Mouse (Mus musculus) common myeloid progenitor, adult 5-6 weeks (primary cell): ENCODE measurements at regions not wholly inside any gene's neighbourhood (a gene's known extent, or its start where the extent isn't known, plus 50 kb on each side); places are given as distances from the start of the nearest gene placed in this dataset.

Source experiments
- ATAC-seq: replicated peaks from 2 replicates; pipeline ENCODE4 v1.8.0; 2016; ENCODE audit warnings: low read depth, mild to moderate bottlenecking, moderate TSS enrichment, inconsistent platforms; ENCODE audit not compliant: poor library complexity, severe bottlenecking

- ATAC-seq, result no peak
These were observed 223.5 kb upstream of the Mvb12b start for GRCm38 (mm10) chr2:34111286-34111685.

- no peak for ATAC-seq
These were observed 222.8 kb upstream of the Mvb12b start for GRCm38 (mm10) chr2:34110582-34110981.

GRCm38 (mm10) chr2:34107566-34108303, 220.0 kb upstream of the Mvb12b start:
- no peak for ATAC-seq

GRCm38 (mm10) chr2:34106837-34107565, 219.3 kb upstream of the Mvb12b start:
- no peak for ATAC-seq

GRCm38 (mm10) chr2:34106245-34106644, 218.5 kb upstream of the Mvb12b start:
- no peak for ATAC-seq

GRCm38 (mm10) chr2:34105271-34106051, 217.7 kb upstream of the Mvb12b start:
- ATAC-seq, result no peak

GRCm38 (mm10) chr2:34098004-34098547, 210.3 kb upstream of the Mvb12b start:
- ATAC-seq, result no peak

GRCm38 (mm10) chr2:34096561-34096960, 208.8 kb upstream of the Mvb12b start:
- ATAC-seq, result no peak

- peak; percentile 58 for ATAC-seq
These were observed 201.1 kb upstream of the Mvb12b start for GRCm38 (mm10) chr2:34088832-34089231.

- no peak for ATAC-seq
These were observed 198.4 kb upstream of the Mvb12b start for GRCm38 (mm10) chr2:34086130-34086529.

GRCm38 (mm10) chr2:34084513-34084912, 196.8 kb upstream of the Mvb12b start:
- ATAC-seq, result no peak

GRCm38 (mm10) chr2:34082486-34082885, 194.7 kb upstream of the Mvb12b start:
- no peak for ATAC-seq

GRCm38 (mm10) chr2:34080176-34080575, 192.4 kb upstream of the Mvb12b start:
- ATAC-seq, result no peak

GRCm38 (mm10) chr2:34079282-34079681, 191.5 kb upstream of the Mvb12b start:
- ATAC-seq, result no peak

GRCm38 (mm10) chr2:34078875-34079262, 191.1 kb upstream of the Mvb12b start:
- no peak for ATAC-seq

- no peak for ATAC-seq
These were observed 190.6 kb upstream of the Mvb12b start for GRCm38 (mm10) chr2:34078248-34078874.

GRCm38 (mm10) chr2:34076346-34076745, 188.6 kb upstream of the Mvb12b start:
- peak; percentile 52 for ATAC-seq

GRCm38 (mm10) chr2:34074066-34074465, 186.3 kb upstream of the Mvb12b start:
- no peak for ATAC-seq

- ATAC-seq, result no peak
These were observed 177.8 kb upstream of the Mvb12b start for GRCm38 (mm10) chr2:34065592-34065991.

GRCm38 (mm10) chr2:34065090-34065489, 177.3 kb upstream of the Mvb12b start:
- ATAC-seq, result peak; percentile 50; the same call in 1 of the 2 replicates
